Mouse (Mus musculus) olfactory bulb, adult 2 months (tissue): ENCODE data around the gene Rcl1. TPM values are rescaled to one million over a fixed set of nuclear protein-coding genes. Genes with fewer than 3 reads are reported as not detected.
A peak's percentile ranks its signal among the peaks of the same experiment; 100 is the strongest.

Experiments
- H3K27ac ChIP-seq: fragments of 200-500 bp; 2 replicates; pipeline ENCODE4 v1.5.1; 2012; ENCODE audit warnings: low read depth, low read length; ENCODE audit not compliant: insufficient read depth
- H3K4me1 ChIP-seq: fragments of 200-500 bp; 2 replicates; pipeline ENCODE4 v1.6.1; 2012; ENCODE audit warnings: low read length; ENCODE audit not compliant: control insufficient read depth, insufficient read depth
- H3K4me3 ChIP-seq: fragments of 200-500 bp; 2 replicates; pipeline ENCODE4 v1.5.1; 2012; ENCODE audit warnings: mild to moderate bottlenecking, low read depth, low read length, moderate library complexity; ENCODE audit not compliant: insufficient read depth
- CTCF ChIP-seq: fragments of 200-500 bp; IDR thresholded peaks from 2 replicates; pipeline ENCODE4 v1.5.1; 2012; ENCODE audit warnings: low read depth, mild to moderate bottlenecking, low read length, moderate library complexity; ENCODE audit not compliant: insufficient read depth
- POLR2A ChIP-seq: fragments of 200-500 bp; IDR thresholded peaks from 2 replicates; pipeline ENCODE4 v1.6.1; 2012; ENCODE audit warnings: mild to moderate bottlenecking, low read depth, low read length, moderate library complexity; ENCODE audit not compliant: insufficient read depth
- WGBS: fragments of 180-500 bp; shearing (Covaris S2); methylation state at CpG from one replicate; pipeline ENCODE4 v1.1.7; 2018; 5-methylcytosine and 5-hydroxymethylcytosine counted together
- polyA plus RNA-seq: library from polyadenylated mRNA; stranded (reverse); fragments of >200 nt; gene quantifications from 2 replicates; pipeline ENCODE4 v1.2.4, GENCODE M21; 2012; ENCODE audit warnings: low replicate concordance; ENCODE audit not compliant: missing spikeins, insufficient read depth, insufficient read length

Gene Rcl1
- polyA plus RNA-seq, 1 experiment: not detected

DNA sequence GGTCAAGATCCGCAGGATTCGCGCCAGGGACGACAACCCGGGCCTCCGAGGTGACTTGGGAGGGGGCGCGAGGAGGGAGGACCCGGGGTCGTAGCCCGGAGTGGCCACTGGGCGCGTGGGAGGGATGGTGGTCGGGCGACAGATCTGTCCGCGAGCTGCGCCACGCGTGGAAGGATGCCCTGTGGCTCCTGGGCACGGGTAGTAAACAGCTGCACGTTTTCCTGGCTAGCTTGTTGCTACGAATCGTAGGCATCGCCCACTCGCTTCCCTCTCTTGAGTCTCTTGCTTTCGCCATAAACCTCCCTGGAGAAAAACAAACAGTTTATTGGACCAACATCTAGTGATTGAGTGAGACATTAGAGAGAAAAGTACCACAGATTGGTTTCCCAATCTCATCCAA is 416 bp downstream of the Rcl1 start:
- WGBS: 0% methylated on average over 27 of the region's 27 CpGs
- TF ChIP-seq CTCF (no peak), POLR2A (no peak)
- Histone ChIP-seq H3K4me3 (peak overlapping the region; percentile 96), H3K4me1 (peaks cover 3% of the 10 kb centered on the region), H3K27ac (0 out of 2 replicates have a peak overlapping the region, but pooled peaks have one; percentile 18)

DNA sequence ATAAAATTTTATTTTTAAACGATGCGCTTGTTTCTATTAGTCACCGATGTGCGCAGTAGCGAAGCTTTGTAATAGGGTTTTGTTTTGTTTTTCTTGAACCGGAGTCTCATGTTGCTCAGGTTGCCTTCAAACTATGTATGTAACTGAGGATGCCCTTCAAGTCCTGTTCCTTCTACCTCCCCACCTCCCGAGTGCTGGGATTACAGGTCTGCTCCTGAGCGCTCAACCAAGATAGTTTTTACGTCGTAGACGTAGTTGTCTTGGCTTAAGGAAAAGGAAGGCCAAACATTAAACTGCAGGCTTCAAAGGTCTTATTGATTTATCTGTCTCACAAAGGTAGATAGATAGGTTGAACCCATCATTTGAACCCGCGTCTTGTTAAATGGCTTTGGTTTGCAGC is 923 bp downstream of the Rcl1 start:
- no peak for TF ChIP-seq POLR2A
- TF ChIP-seq CTCF: no peak
- Histone ChIP-seq H3K4me3 (peak overlapping the region; percentile 96), H3K27ac (no peak overlapping the region), H3K4me1 (peaks cover 7% of the 10 kb centered on the region)
- 14% methylated on average over 13 of the region's 13 CpGs for WGBS

DNA sequence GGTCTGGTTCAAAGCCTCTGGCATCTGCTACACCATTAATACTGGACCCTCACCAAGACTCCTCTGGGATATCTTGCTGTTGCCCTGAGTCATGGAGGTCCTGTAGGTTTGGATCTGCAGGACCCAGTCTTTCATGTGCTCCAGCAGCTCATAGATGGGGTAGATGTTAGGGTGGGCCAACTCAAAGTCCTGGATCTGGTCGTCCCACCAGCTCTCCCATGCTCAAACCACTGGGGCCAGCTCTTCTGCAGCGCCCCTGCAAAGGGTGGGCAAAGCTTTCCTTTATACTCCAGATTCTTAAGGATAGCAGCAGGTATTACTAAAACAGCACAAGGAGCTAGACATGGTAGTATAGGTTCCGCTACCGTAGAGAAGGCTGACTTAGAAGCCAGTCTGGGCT is 4.6 kb downstream of the Rcl1 start:
- Histone ChIP-seq H3K4me3 (no peak overlapping the region), H3K27ac (no peak overlapping the region), H3K4me1 (peaks cover 6% of the 10 kb centered on the region; the same call in 1 of the 2 replicates)
- TF ChIP-seq CTCF (no peak), POLR2A (no peak)
- 98% methylated on average over 4 of the region's 4 CpGs for WGBS

DNA sequence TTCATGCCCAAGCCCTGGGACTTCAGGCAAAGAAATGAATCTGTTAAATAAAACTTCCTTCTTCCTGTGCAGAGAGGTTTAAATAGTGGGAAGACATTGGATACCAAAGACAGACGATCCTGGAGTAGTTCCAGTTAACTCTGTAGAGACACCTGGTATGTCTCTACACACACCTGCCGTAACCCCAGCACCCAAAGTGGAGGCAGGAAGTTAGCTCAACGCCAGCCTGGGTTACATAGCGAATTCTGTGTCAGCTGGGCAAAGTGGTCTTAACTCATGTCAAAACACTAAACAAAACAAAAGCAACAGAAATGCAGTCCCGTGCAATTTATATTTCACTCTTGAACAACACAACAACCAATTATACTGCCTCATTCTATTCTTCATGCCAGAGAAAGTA is 5.1 kb downstream of the Rcl1 start:
- no peak overlapping the region for H3K27ac ChIP-seq
- no peak overlapping the region for H3K4me3 ChIP-seq
- TF ChIP-seq POLR2A (no peak), CTCF (no peak)
- 47% methylated on average over 5 of the region's 5 CpGs for WGBS
- peaks cover 6% of the 10 kb centered on the region; the same call in 1 of the 2 replicates for H3K4me1 ChIP-seq

DNA sequence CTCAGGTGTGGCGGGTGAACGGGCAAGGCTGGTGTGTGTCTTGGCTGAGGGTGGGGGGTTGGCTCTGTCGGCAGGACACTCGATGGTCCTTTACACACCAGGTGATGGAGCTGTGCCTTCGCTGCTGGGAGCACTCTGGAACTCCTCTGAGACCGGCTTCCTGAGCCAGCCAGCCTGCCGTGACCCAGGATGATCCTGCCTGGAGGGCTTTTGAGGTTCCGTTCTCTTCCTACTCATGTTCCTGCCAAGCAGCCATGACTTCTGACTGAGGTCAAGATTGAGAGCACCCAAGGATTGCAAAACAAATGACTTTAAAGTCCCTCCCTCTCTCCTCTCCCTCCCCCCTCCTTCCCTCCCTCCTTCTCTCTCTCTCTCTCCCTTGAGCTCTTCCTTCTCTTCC is 11.5 kb downstream of the Rcl1 start:
- H3K4me1 ChIP-seq: peaks cover 2% of the 10 kb centered on the region; the same call in 1 of the 2 replicates
- TF ChIP-seq CTCF: no peak
- WGBS: 85% methylated on average over 8 of the region's 8 CpGs
- H3K4me3 ChIP-seq: no peak overlapping the region
- H3K27ac ChIP-seq: no peak overlapping the region

DNA sequence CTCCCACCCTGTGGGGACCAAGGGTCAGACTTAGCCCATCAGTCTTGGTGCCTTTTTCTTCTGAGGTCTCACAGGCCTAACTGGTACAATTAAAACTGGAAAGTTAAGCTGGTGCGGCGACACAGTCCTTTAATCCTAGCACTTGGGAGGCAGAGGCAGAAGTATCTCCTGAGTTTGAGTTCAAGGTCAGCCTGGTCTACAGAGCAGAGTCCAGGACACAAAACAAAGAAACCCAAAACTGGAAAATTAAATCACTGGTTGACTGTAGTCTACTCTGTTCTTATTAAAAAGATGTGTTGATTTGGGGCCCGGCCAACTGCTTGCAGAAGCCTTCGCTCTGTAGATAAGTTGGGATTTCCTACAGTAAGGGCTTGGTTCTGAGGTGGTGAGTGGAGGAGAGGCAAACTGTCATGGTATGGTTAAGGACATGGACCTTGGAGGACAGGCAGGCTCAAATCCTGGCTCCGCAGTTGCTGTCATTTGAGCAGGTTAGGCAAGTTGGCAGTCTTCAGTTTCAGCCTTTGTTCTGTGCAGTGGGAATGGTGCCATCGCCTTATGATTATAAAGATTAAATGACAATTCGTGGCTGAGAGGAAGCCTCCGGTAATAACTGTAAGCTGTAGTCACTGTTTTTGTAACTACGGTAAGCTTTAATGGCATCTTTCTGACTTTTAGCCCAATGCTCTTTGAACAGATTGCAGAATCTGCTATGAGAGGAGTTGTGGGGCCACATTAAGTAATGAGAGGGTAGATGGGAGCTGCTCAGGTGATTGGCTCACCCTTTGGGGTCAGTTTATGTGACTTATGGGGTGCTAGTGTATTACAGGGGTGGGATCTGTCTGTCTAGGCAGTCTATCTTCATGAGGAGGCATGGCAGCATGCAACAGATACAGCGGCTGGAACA is 12.8 kb downstream of the Rcl1 start:
- H3K27ac ChIP-seq: no peak overlapping the region
- WGBS: 93% methylated on average over 10 of the region's 10 CpGs
- TF ChIP-seq CTCF: no peak
- H3K4me3 ChIP-seq: no peak overlapping the region
- peaks cover under 1% of the 10 kb centered on the region; the same call in 1 of the 2 replicates for H3K4me1 ChIP-seq

DNA sequence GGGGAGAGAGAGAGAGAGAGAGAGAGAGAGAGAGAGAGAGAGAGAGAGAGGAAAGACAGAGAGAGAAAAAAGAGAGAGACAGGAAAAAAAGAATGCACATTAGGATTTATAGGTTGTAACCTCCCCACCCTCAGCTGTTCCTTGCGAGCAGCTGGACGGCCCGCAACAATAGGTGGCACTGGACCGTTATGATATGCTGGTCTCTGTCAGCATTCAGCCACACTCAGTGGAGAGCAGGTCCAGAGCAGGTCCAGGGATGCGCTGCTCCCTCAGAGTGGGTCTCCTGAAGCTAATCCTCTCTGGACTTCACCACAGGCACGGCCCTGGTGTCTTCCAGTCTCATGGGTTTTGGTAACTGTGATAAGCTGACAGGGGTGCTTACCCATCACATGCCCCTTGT is 15.6 kb downstream of the Rcl1 start:
- TF ChIP-seq POLR2A: no peak
- Histone ChIP-seq H3K4me3 (no peak overlapping the region), H3K4me1 (no peaks in the 10 kb centered on the region), H3K27ac (no peak overlapping the region)
- 92% methylated on average over 6 of the region's 6 CpGs for WGBS

DNA sequence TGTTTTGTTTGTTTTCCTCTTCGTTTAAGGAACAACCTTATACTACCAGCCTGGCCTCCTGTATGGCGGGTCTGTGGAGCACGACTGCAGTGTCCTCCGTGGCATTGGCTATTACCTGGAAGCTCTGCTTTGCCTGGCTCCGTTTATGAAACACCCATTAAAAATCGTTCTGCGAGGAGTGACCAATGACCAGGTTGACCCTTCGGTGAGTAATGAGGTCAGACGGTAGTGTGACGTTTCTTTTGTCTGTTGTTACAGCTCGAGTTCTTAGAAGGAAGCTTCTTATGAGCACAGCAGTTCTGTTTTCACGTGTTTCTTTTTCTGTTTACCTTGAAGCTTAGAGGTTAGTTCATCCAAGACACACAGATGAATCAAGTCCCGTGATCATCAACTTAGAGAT is 17.0 kb downstream of the Rcl1 start:
- Histone ChIP-seq H3K4me3 (no peak overlapping the region), H3K27ac (no peak overlapping the region), H3K4me1 (no peaks in the 10 kb centered on the region)
- WGBS: 92% methylated on average over 13 of the region's 13 CpGs
- TF ChIP-seq POLR2A: no peak
- no peak for TF ChIP-seq CTCF

DNA sequence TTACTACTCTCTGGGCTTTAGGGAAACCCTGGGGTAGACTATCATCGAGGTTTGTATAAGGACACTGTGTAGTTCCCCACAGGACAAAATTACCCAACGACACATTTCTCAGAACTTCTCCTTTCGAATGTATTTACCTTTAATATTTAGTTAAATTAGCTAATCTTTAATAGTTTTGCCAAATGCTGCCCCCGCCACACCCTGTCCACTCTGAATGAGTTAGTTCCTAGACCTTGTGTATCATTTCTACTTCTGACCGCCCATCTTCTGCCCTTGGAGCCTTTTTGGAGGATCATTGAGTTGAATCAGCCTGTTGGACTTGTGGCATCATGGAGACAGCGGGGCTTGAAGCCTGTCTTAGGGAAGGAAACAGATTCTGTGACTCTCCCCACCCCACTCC is 19.1 kb downstream of the Rcl1 start:
- no peak overlapping the region for H3K4me3 ChIP-seq
- TF ChIP-seq CTCF (no peak), POLR2A (no peak)
- 97% methylated on average over 6 of the region's 6 CpGs for WGBS

DNA sequence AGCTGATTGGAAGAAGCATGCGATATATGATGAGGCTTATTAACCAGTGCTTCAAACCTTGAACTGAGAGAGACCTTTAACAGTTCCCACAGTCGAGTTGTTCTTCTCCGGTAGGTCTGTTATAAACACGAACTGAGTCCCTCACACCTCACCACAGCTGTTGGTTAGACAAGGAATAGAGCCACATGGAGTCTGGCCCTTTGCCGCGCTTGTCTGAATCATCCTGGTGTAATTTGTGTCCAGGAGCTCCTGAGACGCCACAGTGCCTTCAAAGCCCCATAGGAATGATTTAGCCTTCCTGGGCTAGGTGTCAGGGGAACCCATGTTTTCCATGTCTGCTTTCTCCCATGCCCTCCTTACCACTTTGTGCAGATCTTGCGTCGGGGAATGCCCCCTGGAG is 20.2 kb downstream of the Rcl1 start:
- no peaks in the 10 kb centered on the region for H3K4me1 ChIP-seq
- TF ChIP-seq POLR2A (no peak), CTCF (no peak)
- 86% methylated on average over 9 of the region's 9 CpGs for WGBS

More for the DNA sequence above, 19.1 kb downstream of the Rcl1 start:
- Histone ChIP-seq H3K27ac (no peak overlapping the region), H3K4me1 (no peaks in the 10 kb centered on the region)

More for the DNA sequence above, 20.2 kb downstream of the Rcl1 start:
- Histone ChIP-seq H3K4me3 (no peak overlapping the region), H3K27ac (no peak overlapping the region)
